Comparison of ENCODE assay signal across 9 mouse cellular contexts in the genomic region with DNA sequence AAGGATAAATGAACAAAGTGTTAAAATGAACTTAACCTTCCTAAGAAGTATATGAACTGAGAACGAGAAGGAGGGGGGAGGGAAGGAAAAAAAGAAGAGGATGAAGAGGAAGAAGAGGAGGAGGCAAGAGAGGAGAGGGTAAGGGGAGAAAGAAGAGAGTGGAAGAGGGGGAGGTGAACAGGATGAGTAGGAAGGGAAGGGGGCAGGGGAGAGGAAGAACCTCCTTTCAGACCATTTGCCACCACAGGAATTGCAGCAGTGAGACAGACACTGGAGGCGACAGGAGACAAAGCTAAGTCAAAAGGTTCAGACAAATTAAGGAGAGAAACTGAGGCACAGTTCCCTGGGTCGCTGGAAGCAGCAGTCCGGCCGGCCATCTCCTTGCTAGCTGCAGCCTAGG. TPM values are rescaled to one million over a fixed set of nuclear protein-coding genes. Genes with fewer than 3 reads are reported as not detected.
DNase-seq lines count a peak whose midpoint lies in the region; ATAC-seq and TF ChIP-seq lines count a peak whose summit lies in the region.
"Had no signal": no experiment of that assay in that cellular context is flagged by ENCODE, and none has a peak within 500 bp of the region (broad histone marks: within the 10 kb centered on the region; RNA-seq: fewer than 3 reads in every experiment).

No protein-coding gene starts in this region.

- 0 out of 2 replicates have a peak overlapping the region, but pooled peaks have one; percentile 4 for H3K9ac ChIP-seq in heart, embryonic 11.5 days (ENCODE audit: low read depth, low read length)
- H3K9ac ChIP-seq in hindbrain, embryonic 11.5 days (ENCODE audit: low read depth, low read length), result no peak overlapping the region; the same call in 1 of the 2 replicates
- no peak overlapping the region for H3K9ac ChIP-seq in liver, embryonic 16.5 days (ENCODE audit: low read depth, low read length)

- no peaks in the 10 kb centered on the region for H3K9me3 ChIP-seq in heart, embryonic 11.5 days (replicated peaks; ENCODE audit: control insufficient read depth, low read length)
- H3K9me3 ChIP-seq in E14TG2a.4 (ENCODE audit: low read length), result no peaks in the 10 kb centered on the region
- no peaks in the 10 kb centered on the region for H3K9me3 ChIP-seq in hindbrain, embryonic 11.5 days (ENCODE audit: control insufficient read depth, low read length)
- H3K9me3 ChIP-seq in liver, embryonic 16.5 days (replicated peaks; ENCODE audit: control insufficient read depth, low read length), result no peaks in the 10 kb centered on the region

- no peak; the same call in 1 of the 2 replicates for ATAC-seq in heart, embryonic 11.5 days (replicated peaks; ENCODE audit: insufficient number of reproducible peaks, low FRiP score, low TSS enrichment)
- peak; percentile 58; the same call in 1 of the 2 replicates for ATAC-seq in hindbrain, embryonic 11.5 days (ENCODE audit: low FRiP score)
- ATAC-seq in liver, embryonic 16.5 days (ENCODE audit: low read depth), result no peak

- 0 out of 2 replicates have a peak, but pooled peaks cover 2% of the 10 kb centered on the region for H3K27me3 ChIP-seq in heart, embryonic 11.5 days (ENCODE audit: control insufficient read depth, insufficient read depth, low read length)
- H3K27me3 ChIP-seq in E14TG2a.4 (ENCODE audit: insufficient read depth, low read length), result peaks cover 18% of the 10 kb centered on the region
- no peaks in the 10 kb centered on the region for H3K27me3 ChIP-seq in hindbrain, embryonic 11.5 days (ENCODE audit: control insufficient read depth, insufficient read depth, low read length)
- H3K27me3 ChIP-seq in liver, embryonic 16.5 days (ENCODE audit: control insufficient read depth, insufficient read depth, low read depth, low read length), result peaks cover 4% of the 10 kb centered on the region; the same call in 1 of the 2 replicates

- intact Hi-C loops in left cerebral cortex, postnatal 36 days (cut with DNase I), result no loop called here

- H3K4me1 ChIP-seq in heart, embryonic 11.5 days (ENCODE audit: control insufficient read depth, insufficient read depth, low read length), result no peaks in the 10 kb centered on the region
- H3K4me1 ChIP-seq in E14TG2a.4 (replicated peaks; ENCODE audit: low read depth, low read length), result peaks cover 14% of the 10 kb centered on the region
- H3K4me1 ChIP-seq in hindbrain, embryonic 11.5 days (replicated peaks; ENCODE audit: control insufficient read depth, insufficient read depth, low read length), result no peaks in the 10 kb centered on the region
- no peaks in the 10 kb centered on the region for H3K4me1 ChIP-seq in liver, embryonic 16.5 days (ENCODE audit: control insufficient read depth, low read depth, low read length)

- DNase-seq in heart, adult 11 months, result no peak
- DNase-seq in hindbrain, embryonic 11.5 days (ENCODE audit: low spot score), result no peak
- DNase-seq in left cerebral cortex, postnatal 36 days (ENCODE audit: low spot score in 2 of 2), result no peak
- DNase-seq in urinary bladder, postnatal 14 days (ENCODE audit: low spot score), result no peak
- DNase-seq in right cerebral cortex, adult 2 months (ENCODE audit: low spot score in 2 of 2), result no peak

- H3K4me3 ChIP-seq in heart, embryonic 11.5 days (ENCODE audit: low read depth, low read length), result peak overlapping the region; percentile 30
- peak overlapping the region; percentile 60 for H3K4me3 ChIP-seq in E14TG2a.4 (replicated peaks; ENCODE audit: low read length)
- H3K4me3 ChIP-seq in hindbrain, embryonic 11.5 days (ENCODE audit: low read depth, low read length), result peak overlapping the region; percentile 22
- no peak overlapping the region; the same call in 1 of the 2 replicates for H3K4me3 ChIP-seq in liver, embryonic 16.5 days (ENCODE audit: low read depth, low read length)

- no peak overlapping the region for H3K27ac ChIP-seq in heart, embryonic 11.5 days (ENCODE audit: low read depth, low read length)
- no peak overlapping the region for H3K27ac ChIP-seq in hindbrain, embryonic 11.5 days (ENCODE audit: low read depth, low read length)
- H3K27ac ChIP-seq in liver, embryonic 16.5 days (ENCODE audit: low read length), result no peak overlapping the region

- H3K4me2 ChIP-seq in heart, embryonic 11.5 days, result peak overlapping the region; percentile 79
- peak overlapping the region; percentile 54 for H3K4me2 ChIP-seq in hindbrain, embryonic 11.5 days (replicated peaks; ENCODE audit: low read depth, low read length)
- H3K4me2 ChIP-seq in liver, embryonic 16.5 days (ENCODE audit: low read depth, low read length), result peak overlapping the region; percentile 49

- no peak for TF ChIP-seq CTCF in E14TG2a.4 (conservative IDR thresholded peaks at IDR 0.05; ENCODE audit: low read length)

- WGBS in heart, embryonic 11.5 days (ENCODE audit: insufficient replicate concordance), result 16% methylated on average over 5 of the region's 5 CpGs
- WGBS in hindbrain, embryonic 11.5 days, result 15% methylated on average over 5 of the region's 5 CpGs
- 18% methylated on average over 5 of the region's 5 CpGs for WGBS in liver, embryonic 16.5 days (ENCODE audit: insufficient replicate concordance)

- no peaks in the 10 kb centered on the region for H3K36me3 ChIP-seq in heart, embryonic 11.5 days (ENCODE audit: control insufficient read depth, insufficient read depth, low read length)
- no peaks in the 10 kb centered on the region for H3K36me3 ChIP-seq in E14TG2a.4 (ENCODE audit: insufficient read depth, low read length)
- no peaks in the 10 kb centered on the region for H3K36me3 ChIP-seq in hindbrain, embryonic 11.5 days (ENCODE audit: control insufficient read depth, insufficient read depth, low read length)
- no peaks in the 10 kb centered on the region for H3K36me3 ChIP-seq in liver, embryonic 16.5 days (ENCODE audit: control insufficient read depth, insufficient read depth)

RNA-seq across cellular contexts. Expression of a gene that starts 0.3 kb away (rescaled TPM):
- polyA plus RNA-seq in heart, embryonic 11.5 days (2014; fragmentation: Nextera tagmentation; extraction: Ambion mirVana), result 0.13 and 0.15 TPM in 2 replicates
- 6.2 and 7.4 TPM in 2 replicates for polyA plus RNA-seq in hindbrain, embryonic 11.5 days (2014; fragmentation: Nextera tagmentation; extraction: Ambion mirVana)
- polyA plus RNA-seq in liver, embryonic 16.5 days (2015; fragmentation: Nextera tagmentation; extraction: Ambion mirVana), result 0.02 and 0.09 TPM in 2 replicates
- under 1 TPM; 0.29 to 0.49 TPM for total RNA-seq in left cerebral cortex, postnatal 36 days (2021)
- total RNA-seq: megakaryocyte-erythroid progenitor cell, adult 5-6 weeks had no signal
